Mouse (Mus musculus): ENCODE measurements around the gene Apof. TPM values are rescaled to one million over a fixed set of nuclear protein-coding genes. Genes with fewer than 3 reads are reported as not detected.

The Apof gene
- polyA plus RNA-seq, 1 experiment: not detected

DNA sequence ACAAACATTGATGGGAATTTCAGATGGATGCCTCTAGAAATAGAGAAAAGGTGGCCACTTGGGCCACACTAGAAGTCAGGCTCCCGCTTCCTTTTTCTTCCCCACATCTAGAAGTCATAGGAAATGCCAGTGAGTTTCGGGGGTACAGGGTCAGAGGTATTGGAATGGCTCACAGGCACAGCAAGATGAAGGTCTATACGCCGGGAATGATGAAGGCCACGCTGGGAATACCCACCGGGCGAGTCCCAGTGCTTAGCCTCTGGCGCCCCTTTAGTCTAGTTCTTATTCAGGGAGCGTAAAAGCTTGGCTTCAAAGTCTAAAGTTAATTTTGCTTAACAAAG is 34.3 kb downstream of the Apof start:
- H3K27ac ChIP-seq (replicated peaks; ENCODE audit: low read depth, low read length): peak overlapping the region; percentile 86
- peak overlapping the region; percentile 62 for H3K4me3 ChIP-seq (ENCODE audit: insufficient read depth, low read depth, low read length)
- H3K4me1 ChIP-seq (ENCODE audit: control insufficient read depth, insufficient read depth, insufficient read length, low read length): peaks cover 14% of the 10 kb centered on the region

DNA sequence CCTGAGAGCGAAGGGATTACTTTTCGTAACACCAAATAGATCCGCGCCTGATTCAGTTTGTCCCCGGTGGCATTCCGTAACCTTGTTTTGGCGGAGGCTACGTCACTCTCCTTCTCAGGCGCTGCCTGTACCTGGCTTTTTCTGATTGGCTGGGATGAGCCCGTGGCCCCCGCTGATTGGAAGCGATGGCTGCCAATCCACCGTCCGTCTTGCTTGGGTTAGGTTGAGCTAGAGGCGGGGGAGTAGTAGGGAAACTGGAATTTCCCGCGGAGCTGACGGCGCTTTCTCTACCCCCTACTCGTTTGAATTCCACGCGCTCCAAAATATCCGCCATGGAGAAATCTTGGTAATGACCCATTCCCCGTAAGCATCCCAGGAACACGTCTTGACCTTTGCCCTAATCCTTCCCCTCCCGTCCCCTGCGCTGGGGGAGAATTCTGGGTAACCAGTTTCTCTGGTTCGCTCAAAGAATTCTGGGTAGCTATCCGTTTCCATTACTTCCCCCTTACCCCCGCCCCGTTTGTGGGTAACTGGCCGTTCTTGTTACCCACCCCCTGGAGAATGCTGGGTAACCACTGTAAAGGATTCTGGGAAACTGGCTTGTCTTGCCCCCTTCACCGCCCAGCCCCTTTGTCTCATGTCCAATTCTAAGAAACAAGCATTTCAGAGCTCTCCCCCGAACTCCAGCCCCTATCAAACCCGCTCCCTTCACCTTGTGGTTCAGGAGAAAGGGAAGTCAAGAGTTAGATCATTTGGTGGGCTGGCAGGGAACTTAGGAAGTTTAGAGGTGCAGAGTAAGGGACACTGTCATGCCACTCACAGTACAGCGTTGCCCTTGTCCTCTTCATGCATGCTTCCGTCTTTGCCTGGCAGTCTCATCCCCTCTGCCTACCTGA is 34.9 kb downstream of the Apof start, which contains the start of gene Pan2:
TSS of gene Pan2 (plus strand) at position 210 of the 896 bp plus-strand sequence.
- peaks cover 10% of the 10 kb centered on the region for H3K4me1 ChIP-seq (ENCODE audit: control insufficient read depth, insufficient read depth, insufficient read length, low read length)

DNA sequence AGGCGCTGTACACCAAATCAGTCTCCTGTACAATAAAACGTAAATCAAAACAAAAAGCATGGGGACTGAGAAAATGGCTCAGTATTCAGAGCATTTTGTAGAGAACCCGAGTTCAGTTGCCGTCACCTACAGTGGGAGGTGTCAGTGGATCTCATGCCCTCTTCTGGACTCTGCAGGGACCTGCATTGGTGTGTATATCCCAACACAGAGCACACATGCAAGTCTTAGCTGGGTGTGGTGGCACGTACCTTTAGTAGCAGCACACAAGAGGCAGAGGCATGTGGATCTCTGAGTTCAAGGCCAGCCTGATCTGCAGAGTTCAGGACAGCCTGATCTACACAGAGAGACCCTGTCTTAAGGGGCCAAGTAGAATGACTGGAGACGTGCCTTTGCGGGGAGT is 41.2 kb downstream of the Apof start:
- peaks cover 3% of the 10 kb centered on the region; the same call in 1 of the 2 replicates for H3K4me1 ChIP-seq (ENCODE audit: control insufficient read depth, insufficient read depth, insufficient read length, low read length)
- H3K4me3 ChIP-seq (ENCODE audit: insufficient read depth, low read depth, low read length): no peak overlapping the region
- H3K27ac ChIP-seq (replicated peaks; ENCODE audit: low read depth, low read length): peak overlapping the region; percentile 20; the same call in 1 of the 2 replicates

More for the DNA sequence above, 34.9 kb downstream of the Apof start, which contains the start of gene Pan2:
- H3K4me3 ChIP-seq (ENCODE audit: insufficient read depth, low read depth, low read length): peak within 1 kb of the TSS; percentile 73
- peak within 1 kb of the TSS; percentile 98 for H3K27ac ChIP-seq (replicated peaks; ENCODE audit: low read depth, low read length)

DNA sequence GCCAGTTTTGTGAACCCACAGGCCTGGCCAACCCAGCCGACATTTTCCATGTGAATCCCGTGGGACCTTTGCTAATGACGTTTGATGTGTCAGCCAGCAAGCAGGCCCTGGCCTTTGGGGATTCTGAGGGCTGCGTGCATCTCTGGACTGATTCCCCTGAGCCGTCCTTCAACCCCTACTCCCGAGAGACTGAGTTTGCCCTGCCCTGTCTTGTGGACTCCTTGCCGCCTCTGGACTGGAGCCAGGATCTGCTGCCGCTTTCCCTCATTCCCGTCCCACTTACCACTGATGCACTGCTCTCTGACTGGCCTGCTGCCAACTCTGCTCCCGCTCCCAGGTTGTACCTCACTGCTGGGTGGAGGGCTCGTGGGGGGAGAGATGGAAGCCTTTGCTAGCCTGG is 41.7 kb downstream of the Apof start:
- H3K27ac ChIP-seq (replicated peaks; ENCODE audit: low read depth, low read length): no peak overlapping the region
- H3K4me3 ChIP-seq (ENCODE audit: insufficient read depth, low read depth, low read length): no peak overlapping the region
- H3K4me1 ChIP-seq (ENCODE audit: control insufficient read depth, insufficient read depth, insufficient read length, low read length): peaks cover 3% of the 10 kb centered on the region; the same call in 1 of the 2 replicates

DNA sequence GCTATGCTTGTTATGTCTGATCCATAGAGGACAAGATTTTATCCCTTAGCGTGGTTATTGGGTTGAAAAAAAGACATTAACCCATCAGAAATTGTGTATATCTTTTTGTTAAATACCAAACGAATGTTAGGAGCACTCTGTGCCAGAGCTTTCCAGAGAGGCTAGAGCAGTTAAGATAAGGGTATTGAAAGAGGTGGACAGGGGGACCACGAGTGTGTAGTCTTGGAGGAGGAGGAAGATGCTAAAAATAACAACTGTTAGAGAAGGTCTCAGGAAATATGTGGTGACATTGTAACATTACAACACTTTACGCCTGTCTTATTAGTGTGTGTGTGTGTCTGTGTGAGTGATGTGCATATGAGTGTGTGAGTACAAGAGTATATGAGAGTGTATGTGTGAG is 42.4 kb downstream of the Apof start:
- Histone ChIP-seq H3K4me3 (ENCODE audit: insufficient read depth, low read depth, low read length) (no peak overlapping the region), H3K4me1 (ENCODE audit: control insufficient read depth, insufficient read depth, insufficient read length, low read length) (peaks cover 3% of the 10 kb centered on the region; the same call in 1 of the 2 replicates), H3K27ac (replicated peaks; ENCODE audit: low read depth, low read length) (no peak overlapping the region)

DNA sequence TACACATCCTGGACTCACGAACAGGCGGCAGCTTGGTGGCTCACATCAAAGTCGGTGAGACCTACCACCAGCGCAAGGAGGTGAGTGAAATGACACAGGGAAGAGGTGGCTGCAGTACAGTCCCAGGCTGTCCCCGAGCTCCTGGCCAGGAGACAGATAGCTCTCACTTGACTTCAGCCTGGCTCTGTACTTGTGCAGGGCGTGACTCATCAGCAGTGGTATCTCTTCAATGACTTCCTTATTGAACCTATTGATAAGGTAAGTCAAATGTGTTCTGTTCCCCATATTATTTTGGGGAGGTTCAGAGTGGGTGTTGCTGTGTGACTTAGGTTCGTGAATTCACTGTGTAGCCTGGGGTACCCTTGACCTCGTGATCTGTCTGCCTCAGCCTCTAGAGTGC is 47.1 kb downstream of the Apof start:
- Histone ChIP-seq H3K4me1 (ENCODE audit: control insufficient read depth, insufficient read depth, insufficient read length, low read length) (no peaks in the 10 kb centered on the region), H3K4me3 (ENCODE audit: insufficient read depth, low read depth, low read length) (no peak overlapping the region), H3K27ac (replicated peaks; ENCODE audit: low read depth, low read length) (no peak overlapping the region)

Other genes with a start within 250 kb of the Apof start
- 592 and 593 TPM in 2 replicates for gene Naca, start 233.1 kb upstream of the Apof start, polyA plus RNA-seq (2012; ENCODE audit: insufficient read depth, insufficient read length, missing spikeins)
- 107 and 147 TPM in 2 replicates for gene Ptges3, start 209.7 kb upstream of the Apof start, polyA plus RNA-seq (2012; ENCODE audit: insufficient read depth, insufficient read length, missing spikeins)
- gene Atp5b, start 185.4 kb upstream of the Apof start, polyA plus RNA-seq (2012; ENCODE audit: insufficient read depth, insufficient read length, missing spikeins): 9,036 and 9,352 TPM in 2 replicates
- gene Baz2a, start 177.1 kb upstream of the Apof start, polyA plus RNA-seq (2012; ENCODE audit: insufficient read depth, insufficient read length, missing spikeins): 15.1 and 16.0 TPM in 2 replicates
- 93.3 and 95.4 TPM in 2 replicates for gene Rbms2, start 88.4 kb upstream of the Apof start, polyA plus RNA-seq (2012; ENCODE audit: insufficient read depth, insufficient read length, missing spikeins)
- gene Gls2, start 74.2 kb upstream of the Apof start, polyA plus RNA-seq (2012; ENCODE audit: insufficient read depth, insufficient read length, missing spikeins): 0.87 TPM in 1 of 2 replicates, not detected in the other
- 7.8 and 10.0 TPM in 2 replicates for gene Spryd4, start 56.9 kb upstream of the Apof start, polyA plus RNA-seq (2012; ENCODE audit: insufficient read depth, insufficient read length, missing spikeins)
- not detected in 2 replicates for gene Mip, start 42.8 kb upstream of the Apof start, polyA plus RNA-seq (2012; ENCODE audit: insufficient read depth, insufficient read length, missing spikeins)
- 3.6 and 5.3 TPM in 2 replicates for gene Timeless, start 36.6 kb upstream of the Apof start, polyA plus RNA-seq (2012; ENCODE audit: insufficient read depth, insufficient read length, missing spikeins)
- not detected in 2 replicates for gene Apon, start 14.6 kb upstream of the Apof start, polyA plus RNA-seq (2012; ENCODE audit: insufficient read depth, insufficient read length, missing spikeins)
- 5.4 and 5.5 TPM in 2 replicates for gene Stat2, start 1.9 kb downstream of the Apof start, polyA plus RNA-seq (2012; ENCODE audit: insufficient read depth, insufficient read length, missing spikeins)
- not detected in 2 replicates for gene Il23a, start 30.1 kb downstream of the Apof start, polyA plus RNA-seq (2012; ENCODE audit: insufficient read depth, insufficient read length, missing spikeins)
- gene Pan2, start 34.7 kb downstream of the Apof start, polyA plus RNA-seq (2012; ENCODE audit: insufficient read depth, insufficient read length, missing spikeins): 5.9 and 8.9 TPM in 2 replicates
- 115 and 131 TPM in 2 replicates for gene Cnpy2, start 53.8 kb downstream of the Apof start, polyA plus RNA-seq (2012; ENCODE audit: insufficient read depth, insufficient read length, missing spikeins)
- 1,610 and 1,861 TPM in 2 replicates for gene Cs, start 69.1 kb downstream of the Apof start, polyA plus RNA-seq (2012; ENCODE audit: insufficient read depth, insufficient read length, missing spikeins)
- gene Coq10a, start 100.3 kb downstream of the Apof start, polyA plus RNA-seq (2012; ENCODE audit: insufficient read depth, insufficient read length, missing spikeins): 122 and 173 TPM in 2 replicates
- gene Ankrd52, start 108.4 kb downstream of the Apof start, polyA plus RNA-seq (2012; ENCODE audit: insufficient read depth, insufficient read length, missing spikeins): 16.9 and 22.4 TPM in 2 replicates
- not detected in 2 replicates for gene Slc39a5, start 132.6 kb downstream of the Apof start, polyA plus RNA-seq (2012; ENCODE audit: insufficient read depth, insufficient read length, missing spikeins)
- gene Nabp2, start 142.8 kb downstream of the Apof start, polyA plus RNA-seq (2012; ENCODE audit: insufficient read depth, insufficient read length, missing spikeins): 67.1 and 87.6 TPM in 2 replicates
- gene Rnf41, start 143.0 kb downstream of the Apof start, polyA plus RNA-seq (2012; ENCODE audit: insufficient read depth, insufficient read length, missing spikeins): 15.1 and 17.1 TPM in 2 replicates
- 63.7 and 94.7 TPM in 2 replicates for gene Smarcc2, start 190.6 kb downstream of the Apof start, polyA plus RNA-seq (2012; ENCODE audit: insufficient read depth, insufficient read length, missing spikeins)
- 1,414 and 1,508 TPM in 2 replicates for gene Myl6, start 225.5 kb downstream of the Apof start, polyA plus RNA-seq (2012; ENCODE audit: insufficient read depth, insufficient read length, missing spikeins)
- 13.5 and 24.5 TPM in 2 replicates for gene Myl6b, start 230.0 kb downstream of the Apof start, polyA plus RNA-seq (2012; ENCODE audit: insufficient read depth, insufficient read length, missing spikeins)